Mouse (Mus musculus) c-Kit-negative CD71-positive TER-119-positive erythroid progenitor cells, embryonic 14.5 days (primary cell): ENCODE data around the gene Mcu.

ENCODE experiments used
- DNase-seq: peaks from one replicate; pipeline ENCODE4 v3.0.0-alpha.2; 2013; ENCODE audit warnings: low read depth, low spot score

Gene Mcu

DNA sequence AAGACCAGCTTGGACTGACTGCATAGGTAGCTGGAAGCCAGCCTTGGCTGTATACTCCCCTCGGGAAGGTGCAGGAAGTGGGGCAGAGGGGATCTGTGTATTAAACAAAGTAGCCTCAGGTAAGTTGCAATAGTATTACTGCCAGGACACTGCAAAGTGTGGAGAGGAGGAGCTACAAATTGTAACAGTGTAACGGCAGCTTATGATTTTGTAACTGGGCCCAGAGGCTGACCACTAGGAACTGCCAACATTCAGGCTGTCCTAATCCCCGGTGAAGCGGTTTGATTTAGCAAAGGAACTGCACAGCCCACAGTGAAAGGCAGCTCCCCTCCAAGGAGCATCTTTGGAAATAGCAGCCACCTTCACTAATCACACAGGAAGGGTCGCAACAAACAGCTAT, 3.2 kb downstream of the Mcu start:
- no peak for DNase-seq

DNA sequence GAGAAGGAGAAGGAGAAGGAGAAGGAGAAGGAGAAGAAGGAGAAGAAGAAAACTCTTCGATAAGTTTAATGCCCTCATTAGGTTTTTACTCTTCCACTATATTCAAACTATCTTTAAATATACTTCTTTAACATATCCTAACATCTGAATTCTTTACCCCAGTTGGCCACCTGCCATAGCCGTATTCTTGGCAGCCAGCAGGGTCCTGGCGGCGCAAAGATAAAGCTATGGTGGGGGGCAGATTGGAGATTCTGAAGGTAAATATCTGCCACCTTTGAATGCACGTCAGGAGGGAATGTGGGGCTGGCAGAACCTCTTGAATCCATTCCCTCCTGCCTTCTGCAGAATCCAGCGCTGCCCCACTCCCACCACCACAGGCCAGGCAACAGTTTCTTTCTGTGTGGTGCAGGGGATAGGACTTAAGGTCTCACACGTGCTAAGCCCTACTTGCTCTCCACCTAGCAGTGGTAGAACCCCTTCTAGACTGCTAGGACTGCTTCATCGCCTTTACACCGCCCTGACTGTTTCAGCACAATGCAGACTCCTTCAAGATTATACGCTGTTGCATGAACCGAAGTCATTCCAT, 11.5 kb downstream of the Mcu start:
- DNase-seq: no peak

DNA sequence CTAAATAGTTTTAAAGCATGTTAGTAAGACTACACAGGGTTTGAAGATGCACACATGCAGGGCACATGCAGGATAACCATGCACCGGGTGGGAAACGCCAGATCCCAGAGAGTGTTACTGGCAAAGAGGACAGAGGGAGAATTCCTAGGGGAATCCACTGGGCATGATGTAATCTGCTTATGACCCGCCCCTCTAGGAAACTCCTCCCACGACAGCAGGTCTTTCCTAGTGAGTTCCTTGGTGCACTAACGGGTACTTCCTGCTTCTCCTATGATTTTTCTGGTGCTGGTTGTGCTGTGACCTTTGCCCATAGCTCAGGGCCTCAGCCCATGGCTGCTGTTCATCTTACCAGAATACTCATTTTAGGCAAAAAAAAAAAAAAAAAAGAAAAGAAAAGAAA, 12.6 kb downstream of the Mcu start:
- no peak for DNase-seq

DNA sequence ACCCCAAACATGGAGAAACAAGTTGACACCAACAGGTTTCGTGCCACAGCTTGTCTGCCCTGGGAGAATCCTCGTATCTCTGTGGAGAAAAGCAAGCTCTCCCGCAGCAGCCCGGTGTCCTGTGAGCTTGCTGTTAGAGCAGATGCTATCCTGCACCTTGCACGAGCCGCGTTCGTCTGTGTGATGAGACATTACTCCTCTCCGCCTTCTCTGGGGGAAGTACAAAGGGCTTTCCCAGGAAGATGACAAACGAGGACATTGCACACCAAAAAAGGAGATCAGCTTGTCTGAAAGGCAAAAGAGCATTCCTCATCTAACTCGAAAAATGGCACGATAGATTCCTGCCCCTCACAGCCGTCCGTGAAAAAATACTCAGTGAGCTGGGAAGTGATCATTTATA, 13.6 kb downstream of the Mcu start:
- no peak for DNase-seq

DNA sequence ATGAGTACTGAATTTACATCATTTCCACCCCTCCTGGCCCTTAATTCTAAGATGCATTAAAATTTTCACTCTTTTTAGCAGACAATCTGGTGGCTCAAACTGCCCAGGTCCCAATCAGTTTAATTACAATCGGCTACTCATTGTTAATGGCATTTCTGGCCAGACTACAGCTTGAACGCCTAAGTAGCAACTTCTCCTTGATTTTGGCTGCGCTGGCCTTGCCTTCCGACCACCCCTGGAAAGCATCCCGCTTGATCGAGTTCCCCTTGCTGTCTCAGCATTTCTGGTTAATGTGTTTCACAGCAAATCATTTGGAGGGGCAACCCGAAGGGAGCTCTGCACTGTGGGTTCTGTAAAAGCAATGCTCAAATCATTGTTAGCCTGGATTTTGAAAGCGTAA, 14.4 kb downstream of the Mcu start:
- DNase-seq: no peak

DNA sequence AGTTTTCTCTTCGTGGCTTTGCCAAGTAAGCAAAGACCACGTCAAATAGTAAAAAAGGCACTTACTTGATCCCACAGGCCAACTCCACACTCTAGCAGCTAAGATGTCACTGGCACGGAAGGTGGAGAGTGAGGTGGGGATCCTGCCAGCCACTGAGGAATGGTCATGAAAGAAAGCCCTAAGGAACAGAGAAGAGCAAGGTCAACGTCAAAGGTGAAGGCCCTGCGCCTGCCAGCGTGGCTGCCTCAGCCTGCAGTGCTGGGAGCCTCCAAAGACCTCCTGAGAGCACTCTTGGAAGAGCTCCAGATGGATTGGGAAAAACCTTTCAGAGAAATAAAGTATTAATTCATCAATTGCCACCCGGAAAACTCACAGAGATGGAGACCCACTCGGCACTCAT, 16.0 kb downstream of the Mcu start:
- DNase-seq: no peak

DNA sequence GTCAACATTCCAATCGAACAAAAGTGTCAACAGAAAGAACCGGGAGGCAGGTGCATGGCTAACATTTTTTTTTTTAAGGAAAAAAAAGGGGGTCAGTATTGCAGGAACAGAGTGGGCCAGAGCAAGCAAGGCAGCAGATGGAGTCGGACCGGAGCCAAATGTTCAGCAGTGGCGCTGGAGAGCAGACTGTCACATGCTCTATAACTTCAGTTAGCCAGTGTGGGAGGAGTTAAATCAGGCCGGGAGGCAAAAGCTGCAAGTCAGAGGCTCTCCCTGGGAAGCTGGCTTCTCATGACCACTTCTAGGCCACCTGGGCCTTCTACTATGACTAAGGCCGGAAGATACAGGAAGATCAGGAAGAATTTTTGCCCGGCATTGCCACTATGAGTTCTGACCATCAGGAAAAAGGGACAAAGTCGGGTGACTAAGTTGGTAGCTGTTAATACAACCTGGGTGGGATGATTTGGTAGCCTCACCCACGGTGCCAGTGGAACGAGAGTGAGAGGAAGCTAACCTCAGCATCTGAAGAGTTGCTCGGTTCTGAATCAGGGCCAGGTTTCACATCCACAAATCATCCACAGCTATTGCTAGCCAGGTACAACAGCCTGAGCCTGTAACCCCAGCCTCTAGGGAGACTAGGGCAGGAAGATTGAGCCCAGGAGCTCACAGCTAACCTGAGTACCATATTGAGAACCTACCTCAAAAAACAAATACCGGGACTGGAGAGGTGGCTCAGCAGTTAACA, 22.5 kb downstream of the Mcu start:
- DNase-seq: no peak

DNA sequence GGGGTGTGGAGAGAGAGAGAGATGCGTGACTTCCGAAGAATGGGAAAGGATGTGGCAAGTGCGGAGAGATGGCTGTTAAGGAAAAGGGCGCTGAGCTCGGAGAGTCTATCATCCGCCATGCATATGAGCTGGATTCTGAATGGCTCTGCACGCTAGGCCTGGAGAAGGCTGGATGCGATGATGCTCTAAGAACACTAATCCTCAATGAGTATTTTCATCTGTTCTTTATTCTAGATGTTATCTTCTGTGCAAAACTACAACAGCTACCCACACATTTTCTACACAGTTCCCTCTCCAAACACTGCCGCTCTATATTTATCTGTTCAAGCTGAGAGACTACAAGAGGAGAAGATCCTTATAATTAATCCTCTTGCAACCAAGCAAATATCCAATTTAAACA, 25.9 kb downstream of the Mcu start:
- DNase-seq: no peak

DNA sequence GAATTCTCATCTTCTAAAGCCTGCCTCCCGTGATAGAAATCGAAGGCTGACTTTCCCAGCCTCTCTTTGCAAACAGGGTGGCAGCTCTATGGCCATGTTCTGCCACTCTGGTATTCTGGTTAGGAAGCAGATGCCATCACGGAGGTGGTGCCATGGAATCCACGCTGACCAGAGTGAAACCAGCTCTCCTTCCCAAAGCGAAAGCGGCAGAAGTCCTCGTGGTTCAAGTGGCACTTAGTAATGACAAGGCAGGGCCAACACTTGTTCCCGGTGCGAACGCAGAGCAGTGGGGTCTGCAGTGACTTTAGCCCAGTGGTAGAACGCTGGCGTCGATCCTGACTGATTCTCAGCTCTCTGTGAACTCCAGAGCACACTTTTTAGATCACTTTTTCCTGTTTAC, 26.6 kb downstream of the Mcu start:
- no peak for DNase-seq

DNA sequence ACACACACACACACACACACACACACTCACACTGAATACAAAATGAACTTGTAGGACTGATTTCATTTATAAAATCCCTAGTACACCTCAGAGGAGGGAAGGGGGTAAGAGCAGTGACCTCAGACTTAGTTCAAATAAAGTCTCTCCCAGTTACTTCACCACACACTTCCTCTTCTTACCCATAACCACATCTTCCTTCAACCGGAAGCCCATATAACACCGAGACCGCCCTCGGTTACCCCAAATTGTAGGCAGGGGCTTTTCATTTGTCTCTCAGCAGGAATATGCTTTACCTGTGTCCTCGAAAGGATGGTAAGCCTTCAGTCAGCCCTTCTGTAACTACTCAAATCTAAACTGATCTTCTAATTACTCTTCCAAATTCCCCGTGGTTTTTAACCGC, 27.1 kb downstream of the Mcu start:
- no peak for DNase-seq

DNA sequence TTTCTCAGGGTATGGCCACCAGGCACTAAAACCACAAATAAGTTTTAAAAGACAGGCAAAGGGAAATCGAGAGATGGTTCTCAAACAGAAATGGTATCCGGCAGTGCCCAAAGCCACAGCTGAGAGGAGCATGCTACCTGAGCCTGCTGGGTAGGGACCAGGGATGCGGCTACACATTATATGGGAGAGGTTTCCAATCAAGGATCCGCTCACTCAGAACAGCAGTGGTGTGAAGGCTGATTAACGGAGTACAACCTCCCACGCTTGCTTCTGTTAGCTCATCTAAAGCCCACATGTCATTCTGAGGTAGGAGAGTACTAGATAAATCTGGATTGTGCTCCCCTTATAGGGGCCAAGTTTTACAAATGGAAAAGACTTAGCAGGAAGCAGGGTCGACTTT, 28.4 kb downstream of the Mcu start:
- no peak for DNase-seq

DNA sequence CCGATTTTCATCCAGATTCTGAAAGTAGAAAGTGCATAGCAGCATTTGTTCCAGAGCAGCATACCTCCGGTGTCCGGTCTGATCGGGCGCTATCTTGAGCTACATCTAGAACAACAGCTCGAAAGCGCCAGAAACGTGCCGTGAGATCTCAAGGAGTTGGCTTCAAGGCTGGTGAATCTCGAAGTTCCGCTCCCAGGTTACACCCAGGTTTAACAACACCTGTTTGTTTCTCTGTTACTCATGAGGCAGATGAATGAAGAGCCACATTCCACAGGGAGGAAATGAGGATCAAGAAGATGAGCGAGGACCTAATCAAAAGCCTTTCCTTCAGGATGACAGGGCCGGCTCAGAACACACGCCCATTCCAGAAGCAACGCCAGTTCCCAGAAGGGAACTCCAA, 29.7 kb downstream of the Mcu start:
- DNase-seq: no peak

DNA sequence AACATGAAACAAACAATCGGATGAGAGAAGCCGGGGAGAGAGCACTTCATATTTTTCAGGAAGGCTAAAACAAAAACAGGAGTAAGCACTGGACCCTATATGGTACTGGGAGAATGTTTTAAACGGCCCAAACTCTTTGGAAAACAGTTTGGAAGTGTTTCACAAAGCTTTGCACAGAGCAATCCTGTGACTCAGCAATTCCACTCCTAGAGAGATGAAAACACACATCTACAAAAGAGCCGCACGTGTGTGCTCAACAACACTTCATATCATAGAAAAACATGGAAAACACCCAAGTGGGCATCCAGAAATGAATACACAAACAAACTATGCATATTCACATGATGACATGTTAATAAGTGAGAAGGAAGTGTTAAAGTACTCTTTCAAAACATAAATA, 30.9 kb downstream of the Mcu start:
- no peak for DNase-seq

DNA sequence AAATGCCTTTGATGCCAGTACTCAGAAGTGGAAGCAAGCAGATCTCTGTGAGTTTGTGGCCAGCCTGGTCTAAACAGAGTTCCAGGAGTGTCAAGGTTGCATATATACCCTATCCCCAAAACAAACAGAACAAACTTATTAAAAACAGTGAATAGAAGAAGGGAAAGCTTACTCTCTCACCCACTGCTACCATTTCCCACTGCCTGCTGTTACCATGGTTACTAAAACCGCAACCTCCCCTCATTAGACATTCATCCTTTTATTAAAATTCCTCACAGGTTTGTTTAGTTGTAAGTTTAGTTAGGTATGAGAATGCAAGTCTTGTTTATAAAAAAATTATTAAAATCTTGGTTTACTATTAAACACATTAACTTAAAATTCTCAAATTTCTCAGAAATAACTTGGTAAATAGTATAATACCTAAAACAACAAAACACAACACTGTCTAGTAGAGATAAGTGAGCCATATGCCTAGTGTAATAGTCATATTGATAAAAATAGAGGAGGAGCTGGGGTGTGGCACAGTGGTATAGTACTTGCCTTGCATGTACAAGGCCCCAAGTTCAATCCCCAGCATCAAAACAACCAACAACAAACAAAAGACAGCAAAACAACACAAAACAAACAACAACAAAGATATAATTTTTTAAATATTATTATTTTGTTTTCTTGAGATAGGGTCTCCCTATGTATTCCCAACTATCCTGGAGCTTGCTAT, 34.5 kb downstream of the Mcu start:
- DNase-seq: no peak

DNA sequence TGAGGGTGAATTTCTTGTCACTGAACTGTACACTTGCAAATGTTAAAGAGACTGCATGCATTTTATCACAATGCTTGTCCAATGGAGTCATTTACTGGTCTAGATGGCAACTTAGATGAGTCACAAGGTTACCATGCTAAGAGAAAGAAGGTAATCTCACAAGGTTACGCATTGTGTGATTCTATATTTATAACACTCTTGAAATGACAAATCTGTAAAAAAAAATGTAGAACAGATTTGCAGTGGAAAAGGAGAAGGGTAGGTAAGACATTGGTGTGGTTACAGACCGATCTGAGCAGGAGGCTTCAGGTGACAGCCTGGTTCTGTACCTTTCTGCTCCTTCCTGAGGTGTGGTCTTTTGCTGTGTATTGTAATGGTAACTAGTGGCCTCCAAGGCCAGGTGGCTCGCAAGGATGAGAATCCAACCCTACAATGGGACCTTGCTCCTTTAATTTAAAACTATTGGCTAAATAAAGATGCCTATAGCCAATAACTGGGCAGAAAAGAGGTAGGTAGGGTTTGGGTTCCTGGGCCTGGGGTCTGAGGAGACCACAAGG, 35.8 kb downstream of the Mcu start:
- no peak for DNase-seq

DNA sequence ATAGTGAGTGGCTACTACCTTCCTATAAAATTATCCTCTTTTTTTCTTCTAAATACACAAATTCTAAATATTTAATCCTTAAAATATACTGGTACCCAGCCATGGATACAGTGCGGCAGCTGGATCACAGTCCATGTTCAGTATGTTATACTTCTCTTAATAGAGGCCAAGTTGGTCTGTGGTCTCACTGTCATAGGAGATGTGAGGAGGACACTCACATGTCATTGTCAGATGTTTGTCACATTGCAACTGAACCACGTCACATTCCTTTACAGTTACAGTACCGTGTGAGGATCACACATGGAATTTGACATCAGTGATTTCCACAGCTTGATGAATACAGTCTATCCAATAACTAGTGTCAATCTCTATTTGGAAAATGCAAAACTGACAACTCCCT, 36.8 kb downstream of the Mcu start:
- no peak for DNase-seq

DNA sequence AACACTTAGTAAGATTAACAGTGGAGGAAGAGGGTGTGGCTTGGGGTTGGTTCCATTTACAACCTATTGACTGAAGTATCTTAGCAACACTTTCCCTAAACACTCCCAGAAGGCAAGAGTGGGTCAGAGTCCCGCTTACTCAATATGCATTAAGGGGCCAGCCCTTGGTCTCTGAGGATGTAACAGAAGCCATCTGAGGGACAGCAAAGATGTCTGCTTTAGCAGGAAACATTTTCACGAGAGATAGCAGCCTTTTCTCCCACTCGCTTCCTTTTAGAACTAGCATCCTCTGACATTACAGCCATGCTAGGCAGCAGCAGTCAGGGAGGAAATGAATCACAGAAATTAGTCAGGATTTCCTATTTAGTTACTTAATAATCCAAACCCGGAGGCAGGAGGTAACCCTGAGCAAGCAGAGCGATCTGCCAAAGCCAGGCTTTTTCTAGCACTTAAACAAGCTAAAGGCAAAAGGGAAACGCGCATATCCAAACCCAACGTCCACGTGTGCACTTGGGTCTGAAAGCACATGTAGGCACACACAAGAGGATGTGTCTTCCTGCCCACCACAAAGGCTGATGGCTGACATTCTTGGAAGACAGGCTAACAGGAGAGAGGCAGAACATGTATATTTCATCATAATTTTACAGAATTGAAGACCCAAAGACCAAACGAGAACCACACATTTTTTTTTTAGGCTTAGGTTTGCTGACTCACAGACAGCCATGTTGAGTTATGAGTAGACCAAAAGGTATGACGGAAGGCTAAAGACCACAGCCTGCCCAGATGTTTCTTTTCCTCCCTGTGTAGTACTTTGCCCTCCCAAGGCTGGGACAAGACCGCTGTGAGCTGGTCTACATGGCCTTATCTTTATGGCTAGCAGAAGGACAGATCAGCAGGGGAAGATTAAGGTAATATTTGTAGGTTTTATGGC, 38.4 kb downstream of the Mcu start:
- DNase-seq: no peak

DNA sequence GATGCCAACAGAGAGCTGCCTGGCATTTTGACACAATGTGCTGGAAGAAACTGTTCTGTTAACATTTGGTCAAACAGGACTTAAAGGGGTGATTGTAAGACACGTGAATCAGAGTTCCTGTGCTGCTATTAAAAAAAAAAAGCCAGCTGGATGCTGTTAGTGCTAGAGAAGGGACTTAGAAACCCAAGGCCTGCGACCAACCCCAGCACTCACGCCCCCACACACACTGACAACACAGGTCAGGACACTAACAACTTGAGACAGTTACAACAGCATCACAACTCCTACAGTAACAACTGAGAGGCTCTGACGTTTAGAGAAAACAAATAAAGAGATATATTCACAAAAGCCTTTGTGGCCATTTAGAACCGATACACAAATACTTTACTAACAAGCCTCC, 40.2 kb downstream of the Mcu start:
- no peak for DNase-seq

DNA sequence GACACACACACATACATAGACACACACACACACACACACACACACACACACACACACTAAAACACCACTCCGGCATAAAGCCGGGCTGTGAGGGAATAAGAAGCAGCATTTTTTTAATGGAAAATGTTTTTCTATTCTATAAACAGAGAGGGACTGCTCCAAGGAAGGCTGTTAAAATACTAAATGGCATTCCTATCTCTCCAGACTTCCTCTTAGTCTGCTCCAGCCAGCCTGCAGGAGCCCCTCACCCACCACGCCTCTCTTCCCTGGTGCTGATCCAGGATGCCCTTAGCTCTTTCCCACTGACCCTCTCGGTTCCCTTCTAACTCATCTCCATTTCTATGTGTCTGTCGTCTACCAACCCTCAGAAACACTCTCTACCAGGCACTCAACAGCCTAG, 44.5 kb downstream of the Mcu start:
- no peak for DNase-seq

DNA sequence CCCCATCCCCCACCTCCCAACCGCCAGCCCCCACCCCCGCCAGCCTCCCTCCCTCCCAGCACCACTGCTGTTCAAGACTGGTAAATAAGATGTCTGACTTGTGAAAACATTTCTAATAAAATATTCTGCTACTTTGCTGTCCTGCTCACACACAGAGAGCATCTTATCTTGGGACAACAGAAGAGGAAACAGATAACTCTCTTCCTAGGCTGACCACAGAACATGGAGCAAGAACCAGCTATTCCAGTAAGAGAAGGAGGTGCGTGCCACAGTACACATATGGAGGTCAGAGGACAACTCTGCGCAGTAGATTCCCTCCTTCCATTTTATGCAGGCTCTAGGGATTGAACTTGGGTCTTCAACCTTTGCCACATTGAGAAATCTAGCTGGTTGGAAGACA, 45.2 kb downstream of the Mcu start:
- no peak for DNase-seq

DNA sequence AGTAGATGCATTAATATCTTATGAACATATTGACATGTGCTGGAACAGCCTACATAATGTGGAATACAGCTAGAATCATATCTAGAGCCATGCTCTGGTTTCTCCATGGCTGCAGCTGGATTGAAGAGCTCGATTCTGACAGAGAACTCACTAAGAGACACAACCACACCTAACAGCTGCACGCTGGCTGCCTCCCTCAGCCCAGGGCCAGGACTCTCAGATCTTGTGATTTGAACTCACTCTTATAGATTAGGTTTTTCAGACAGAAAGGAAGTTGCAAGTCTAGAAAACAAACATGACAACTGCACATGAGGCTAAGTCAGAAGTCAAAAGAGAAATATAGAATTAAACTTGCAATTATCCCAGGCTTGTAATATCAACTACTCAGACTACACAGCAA, 45.7 kb downstream of the Mcu start:
- no peak for DNase-seq

DNA sequence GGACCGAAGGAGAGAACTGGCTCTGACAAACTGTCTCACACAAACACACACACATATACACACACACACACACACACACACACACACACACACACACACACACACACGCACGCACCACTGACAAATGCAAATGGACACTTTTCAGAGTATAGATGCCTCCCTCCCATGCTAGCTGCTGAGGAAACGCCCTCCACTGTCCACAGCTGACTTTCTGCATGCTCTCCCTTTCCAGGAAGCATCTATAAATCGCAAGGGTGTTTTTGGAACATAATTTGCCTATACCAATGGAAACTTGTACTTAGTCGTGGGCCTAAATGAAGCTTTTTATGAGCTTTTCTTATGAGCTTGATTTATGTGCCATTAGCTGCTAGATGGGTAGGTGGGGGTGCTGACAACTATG, 46.1 kb downstream of the Mcu start:
- no peak for DNase-seq
